Mouse (Mus musculus): ENCODE measurements around the gene Bicc1. TPM values are rescaled to one million over a fixed set of nuclear protein-coding genes. Genes with fewer than 3 reads are reported as not detected.
"Not testable (repeated sequence)": the region's sequence is repeated elsewhere in the genome, so short reads cannot be mapped to it uniquely, and the experiment has no call there.

Bicc1 gene
- polyA plus RNA-seq, 1 experiment: 4.2 TPM

- Histone ChIP-seq H3K4me1 (ENCODE audit: control insufficient read depth, insufficient read depth, insufficient read length, low read length) (no peaks in the 10 kb centered on the region), H3K27ac (replicated peaks; ENCODE audit: low read depth, low read length) (no peak overlapping the region), H3K4me3 (ENCODE audit: insufficient read depth, low read depth, low read length) (no peak overlapping the region)
Observed at GRCm38 (mm10) chr10:70993497-70994134, 165.9 kb downstream of the Bicc1 start.

- Histone ChIP-seq H3K4me1 (ENCODE audit: control insufficient read depth, insufficient read depth, insufficient read length, low read length) (no peaks in the 10 kb centered on the region; the same call in 1 of the 2 replicates), H3K27ac (replicated peaks; ENCODE audit: low read depth, low read length) (no peak overlapping the region), H3K4me3 (ENCODE audit: insufficient read depth, low read depth, low read length) (no peak overlapping the region)
Observed at GRCm38 (mm10) chr10:70987396-70987795, 172.1 kb downstream of the Bicc1 start.

- Histone ChIP-seq H3K27ac (replicated peaks; ENCODE audit: low read depth, low read length) (no peak overlapping the region), H3K4me1 (ENCODE audit: control insufficient read depth, insufficient read depth, insufficient read length, low read length) (no peaks in the 10 kb centered on the region; the same call in 1 of the 2 replicates), H3K4me3 (ENCODE audit: insufficient read depth, low read depth, low read length) (no peak overlapping the region)
Observed at GRCm38 (mm10) chr10:70983036-70983670, 176.3 kb downstream of the Bicc1 start.

- Histone ChIP-seq H3K4me1 (ENCODE audit: control insufficient read depth, insufficient read depth, insufficient read length, low read length) (no peaks in the 10 kb centered on the region; the same call in 1 of the 2 replicates), H3K4me3 (ENCODE audit: insufficient read depth, low read depth, low read length) (no peak overlapping the region), H3K27ac (replicated peaks; ENCODE audit: low read depth, low read length) (no peak overlapping the region)
Observed at GRCm38 (mm10) chr10:70982156-70982555, 177.3 kb downstream of the Bicc1 start.

GRCm38 (mm10) chr10:70979657-70980056, 179.8 kb downstream of the Bicc1 start:
- H3K4me3 ChIP-seq (ENCODE audit: insufficient read depth, low read depth, low read length): no peak overlapping the region
- no peak overlapping the region for H3K27ac ChIP-seq (replicated peaks; ENCODE audit: low read depth, low read length)
- H3K4me1 ChIP-seq (ENCODE audit: control insufficient read depth, insufficient read depth, insufficient read length, low read length): no peaks in the 10 kb centered on the region; the same call in 1 of the 2 replicates

GRCm38 (mm10) chr10:70977141-70977540, 182.4 kb downstream of the Bicc1 start:
- Histone ChIP-seq H3K4me3 (ENCODE audit: insufficient read depth, low read depth, low read length) (no peak overlapping the region), H3K27ac (replicated peaks; ENCODE audit: low read depth, low read length) (no peak overlapping the region), H3K4me1 (ENCODE audit: control insufficient read depth, insufficient read depth, insufficient read length, low read length) (no peaks in the 10 kb centered on the region)

- no peak overlapping the region for H3K27ac ChIP-seq (replicated peaks; ENCODE audit: low read depth, low read length)
- no peaks in the 10 kb centered on the region for H3K4me1 ChIP-seq (ENCODE audit: control insufficient read depth, insufficient read depth, insufficient read length, low read length)
- no peak overlapping the region for H3K4me3 ChIP-seq (ENCODE audit: insufficient read depth, low read depth, low read length)
Observed at GRCm38 (mm10) chr10:70976633-70977032, 182.9 kb downstream of the Bicc1 start.

- no peak overlapping the region for H3K4me3 ChIP-seq (ENCODE audit: insufficient read depth, low read depth, low read length)
- H3K27ac ChIP-seq (replicated peaks; ENCODE audit: low read depth, low read length): no peak overlapping the region
- H3K4me1 ChIP-seq (ENCODE audit: control insufficient read depth, insufficient read depth, insufficient read length, low read length): no peaks in the 10 kb centered on the region
Observed at GRCm38 (mm10) chr10:70971156-70971555, 188.3 kb downstream of the Bicc1 start.

- no peaks in the 10 kb centered on the region for H3K4me1 ChIP-seq (ENCODE audit: control insufficient read depth, insufficient read depth, insufficient read length, low read length)
- no peak overlapping the region for H3K4me3 ChIP-seq (ENCODE audit: insufficient read depth, low read depth, low read length)
- H3K27ac ChIP-seq (replicated peaks; ENCODE audit: low read depth, low read length): no peak overlapping the region
Observed at GRCm38 (mm10) chr10:70968848-70969683, 190.4 kb downstream of the Bicc1 start.

GRCm38 (mm10) chr10:70966642-70967345, 192.7 kb downstream of the Bicc1 start:
- no peak overlapping the region for H3K4me3 ChIP-seq (ENCODE audit: insufficient read depth, low read depth, low read length)
- H3K27ac ChIP-seq (replicated peaks; ENCODE audit: low read depth, low read length): no peak overlapping the region
- no peaks in the 10 kb centered on the region for H3K4me1 ChIP-seq (ENCODE audit: control insufficient read depth, insufficient read depth, insufficient read length, low read length)

GRCm38 (mm10) chr10:70964706-70965105, 194.8 kb downstream of the Bicc1 start:
- Histone ChIP-seq H3K27ac (replicated peaks; ENCODE audit: low read depth, low read length) (no peak overlapping the region), H3K4me3 (ENCODE audit: insufficient read depth, low read depth, low read length) (no peak overlapping the region)

GRCm38 (mm10) chr10:70963599-70964193, 195.8 kb downstream of the Bicc1 start:
- Histone ChIP-seq H3K4me1 (ENCODE audit: control insufficient read depth, insufficient read depth, insufficient read length, low read length) (no peaks in the 10 kb centered on the region), H3K4me3 (ENCODE audit: insufficient read depth, low read depth, low read length) (no peak overlapping the region), H3K27ac (replicated peaks; ENCODE audit: low read depth, low read length) (no peak overlapping the region)

More at GRCm38 (mm10) chr10:70964706-70965105, 194.8 kb downstream of the Bicc1 start:
- no peaks in the 10 kb centered on the region for H3K4me1 ChIP-seq (ENCODE audit: control insufficient read depth, insufficient read depth, insufficient read length, low read length)

GRCm38 (mm10) chr10:70961641-70962040, 197.9 kb downstream of the Bicc1 start:
- Histone ChIP-seq H3K4me3 (ENCODE audit: insufficient read depth, low read depth, low read length) (no peak overlapping the region), H3K4me1 (ENCODE audit: control insufficient read depth, insufficient read depth, insufficient read length, low read length) (no peaks in the 10 kb centered on the region), H3K27ac (replicated peaks; ENCODE audit: low read depth, low read length) (no peak overlapping the region)

- not testable (repeated sequence) for H3K27ac ChIP-seq (replicated peaks; ENCODE audit: low read depth, low read length); H3K4me3 ChIP-seq (ENCODE audit: insufficient read depth, low read depth, low read length); H3K4me1 ChIP-seq (ENCODE audit: control insufficient read depth, insufficient read depth, insufficient read length, low read length)
Observed at GRCm38 (mm10) chr10:70960396-70960795, 199.1 kb downstream of the Bicc1 start.

Measured in brown adipose tissue, adult 24 weeks (tissue).